Mouse (Mus musculus) layer of hippocampus, adult 2 months (tissue): Measurements from ENCODE around the gene Ncam2. TPM values are rescaled to one million over a fixed set of nuclear protein-coding genes. Genes with fewer than 3 reads are reported as not detected.

Experiments used
- DNase-seq, 2 experiments: peaks; one replicate each; pipeline ENCODE4 v3.0.0; 2022; ENCODE audit warnings: low spot score in 2 of 2
- H3K27ac ChIP-seq: fragments of 200-600 bp; 2 replicates; pipeline ENCODE4 v1.8.1; 2022
- H3K4me3 ChIP-seq: fragments of 200-600 bp; 2 replicates; pipeline ENCODE4 v1.8.1; 2022; ENCODE audit warnings: mild to moderate bottlenecking
- CTCF ChIP-seq: fragments of 200-600 bp; conservative IDR thresholded peaks from 2 replicates; pipeline ENCODE4 v1.8.1; 2022; ENCODE audit warnings: antibody characterized with exemption, mild to moderate bottlenecking, moderate library complexity
- total RNA-seq, 2 experiments: library from RNA; stranded (reverse); gene quantifications; 2 replicates each; pipeline ENCODE4 v1.2.3; 2021

Gene Ncam2
- total RNA-seq, 2 experiments from 2014 or later, result 51.3 to 51.4 TPM

- DNase-seq, result no peak
- TF ChIP-seq CTCF, result no peak
- no peak overlapping the region for H3K27ac ChIP-seq
- H3K4me3 ChIP-seq, result no peak overlapping the region
These were observed 387.1 kb downstream of the Ncam2 start for GRCm38 (mm10) chr16:81587565-81588107.

- no peak for DNase-seq
- TF ChIP-seq CTCF, result no peak
- no peak overlapping the region for H3K27ac ChIP-seq
- H3K4me3 ChIP-seq, result no peak overlapping the region
These were observed 422.8 kb downstream of the Ncam2 start for GRCm38 (mm10) chr16:81623276-81623675.

DNA sequence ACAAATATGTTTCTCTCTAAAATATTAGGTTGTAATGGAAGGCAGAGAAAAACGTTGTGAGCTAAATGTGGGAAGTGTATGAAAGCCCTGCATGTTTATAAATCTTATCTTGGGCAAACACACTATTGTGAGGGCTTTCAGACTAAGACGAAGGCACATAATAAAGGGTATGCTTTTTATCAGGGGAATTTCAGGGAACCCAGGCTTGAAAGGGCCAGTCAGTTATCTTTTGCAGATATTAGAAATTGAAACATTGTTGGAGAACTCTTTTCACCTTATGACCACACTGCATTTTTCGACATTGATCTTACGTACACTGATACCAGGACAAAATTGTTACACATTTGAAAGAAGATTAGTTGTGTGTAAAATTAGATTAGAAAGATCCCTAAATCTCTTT lies 423.3 kb downstream of the Ncam2 start:
- DNase-seq, result no peak
- TF ChIP-seq CTCF, result no peak
- H3K27ac ChIP-seq, result no peak overlapping the region
- no peak overlapping the region for H3K4me3 ChIP-seq

- no peak overlapping the region for H3K27ac ChIP-seq
- DNase-seq, result no peak
- no peak for TF ChIP-seq CTCF
- no peak overlapping the region for H3K4me3 ChIP-seq
These were observed 449.8 kb downstream of the Ncam2 start for GRCm38 (mm10) chr16:81650286-81650685.

DNA sequence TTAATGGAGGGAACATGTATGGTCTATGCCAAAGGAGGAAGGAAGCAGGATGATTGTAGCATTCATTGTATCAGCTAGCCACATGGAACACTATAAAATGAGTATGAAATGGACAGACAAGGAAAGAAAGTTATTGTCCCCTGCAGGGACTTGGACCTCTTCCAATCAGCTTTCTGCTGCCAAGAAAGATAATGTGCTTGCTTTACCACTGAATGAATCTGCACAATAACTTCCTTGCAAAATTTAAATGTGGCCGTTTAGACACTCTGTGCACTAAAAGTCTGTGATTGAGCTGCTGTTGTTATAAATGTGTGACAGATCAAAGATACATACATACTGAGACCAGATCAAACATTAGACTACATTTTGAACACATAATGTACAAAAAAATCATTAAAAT lies 451.1 kb downstream of the Ncam2 start:
- Histone ChIP-seq H3K27ac (no peak overlapping the region), H3K4me3 (no peak overlapping the region)
- no peak for DNase-seq
- no peak for TF ChIP-seq CTCF

- Histone ChIP-seq H3K27ac (no peak overlapping the region), H3K4me3 (no peak overlapping the region)
- TF ChIP-seq CTCF, result no peak
- DNase-seq, result no peak
These were observed 456.1 kb downstream of the Ncam2 start for GRCm38 (mm10) chr16:81656550-81656949.

- no peak for DNase-seq
- H3K4me3 ChIP-seq, result no peak overlapping the region
- TF ChIP-seq CTCF, result no peak
- H3K27ac ChIP-seq, result no peak overlapping the region
These were observed 473.4 kb downstream of the Ncam2 start for GRCm38 (mm10) chr16:81673866-81674265.

GRCm38 (mm10) chr16:81675546-81675945 lies 475.0 kb downstream of the Ncam2 start:
- H3K4me3 ChIP-seq, result no peak overlapping the region
- H3K27ac ChIP-seq, result no peak overlapping the region
- no peak for TF ChIP-seq CTCF
- no peak for DNase-seq
